8 mouse cellular contexts compared by ENCODE assay signal in genomic region chr2:33371648-33372408, GRCm38 (mm10). TPM values are rescaled to one million over a fixed set of nuclear protein-coding genes. Genes with fewer than 3 reads are reported as not detected.
DNase-seq lines count a peak whose midpoint lies in the region; ATAC-seq and TF ChIP-seq lines count a peak whose summit lies in the region.

No protein-coding gene starts in this region.

- peak overlapping the region; percentile 85 for H3K4me2 ChIP-seq in heart, embryonic 13.5 days
- peak overlapping the region; percentile 66 for H3K4me2 ChIP-seq in forebrain, embryonic 14.5 days (ENCODE audit: low read length)
- H3K4me2 ChIP-seq in liver, postnatal 0 days (ENCODE audit: low read depth, low read length), result peak overlapping the region; percentile 88

- in situ Hi-C loops in ES-E14 (cut with MboI; ENCODE audit: low sequenced_read_pairs in 2 of 2, unreplicated experiment in 2 of 2), result no loop called here

- TF ChIP-seq EP300 in liver, postnatal 0 days (IDR thresholded peaks at IDR 0.05; ENCODE audit: low read depth), result no peak

- ATAC-seq in heart, embryonic 13.5 days (ENCODE audit: extremely low read depth, insufficient number of reproducible peaks, low FRiP score, low TSS enrichment), result no peak
- no peak for ATAC-seq in forebrain, embryonic 14.5 days
- no peak for ATAC-seq in liver, postnatal 0 days

- TF ChIP-seq CTCF in liver, postnatal 0 days (IDR thresholded peaks at IDR 0.05; ENCODE audit: low read depth), result no peak

- H3K4me3 ChIP-seq in heart, embryonic 13.5 days, result peak overlapping the region; percentile 72
- H3K4me3 ChIP-seq in ES-E14 (ENCODE audit: insufficient read depth in 1 of 2, low read depth in 1 of 2, low read length in 2 of 2, poor library complexity in 1 of 2, severe bottlenecking in 1 of 2), result peak overlapping the region in 1 of 2 experiments; percentile 41; a peak in 2 of 4 replicates
- H3K4me3 ChIP-seq in forebrain, embryonic 14.5 days (ENCODE audit: low read depth, low read length), result peak overlapping the region; percentile 54
- peak overlapping the region; percentile 55 for H3K4me3 ChIP-seq in liver, postnatal 0 days (ENCODE audit: low read depth, low read length)

- no peak overlapping the region for H3K9ac ChIP-seq in heart, embryonic 13.5 days
- H3K9ac ChIP-seq in ES-E14 (ENCODE audit: insufficient read depth, low read depth, low read length, poor library complexity, severe bottlenecking), result no peak overlapping the region
- H3K9ac ChIP-seq in forebrain, embryonic 14.5 days (ENCODE audit: low read length), result no peak overlapping the region
- H3K9ac ChIP-seq in liver, postnatal 0 days (replicated peaks), result no peak overlapping the region

- H3K27ac ChIP-seq in heart, embryonic 13.5 days (replicated peaks), result no peak overlapping the region
- H3K27ac ChIP-seq in ES-E14 (ENCODE audit: insufficient read depth, low read depth, low read length, poor library complexity, severe bottlenecking), result no peak overlapping the region
- peak overlapping the region; percentile 99 for H3K27ac ChIP-seq in forebrain, embryonic 14.5 days (ENCODE audit: low read depth, low read length)
- H3K27ac ChIP-seq in liver, postnatal 0 days (ENCODE audit: low read depth), result no peak overlapping the region

- DNase-seq in heart, postnatal 10 days, result no peak
- DNase-seq in ES-E14 (ENCODE audit: low read depth, low spot score), result no peak
- no peak for DNase-seq in forebrain, embryonic 14.5 days (ENCODE audit: low spot score)
- no peak for DNase-seq in liver, postnatal 0 days
- no peak for DNase-seq in layer of hippocampus, postnatal 14 days (ENCODE audit: low spot score in 2 of 2)
- no peak for DNase-seq in retina, embryonic 14.5 days (ENCODE audit: low spot score)
- DNase-seq in spleen, postnatal 14 days (ENCODE audit: low spot score in 2 of 2), result no peak

- peaks cover 14% of the 10 kb centered on the region for H3K4me1 ChIP-seq in heart, embryonic 13.5 days
- peaks cover 0 to 7% of the 10 kb centered on the region in 2 experiments; a peak in 1 of 4 replicates for H3K4me1 ChIP-seq in ES-E14 (ENCODE audit: control insufficient read depth in 2 of 2, insufficient read depth in 2 of 2, low read length in 2 of 2, poor library complexity in 1 of 2)
- peaks cover 8% of the 10 kb centered on the region; the same call in 1 of the 2 replicates for H3K4me1 ChIP-seq in forebrain, embryonic 14.5 days (ENCODE audit: control insufficient read depth, insufficient read depth, low read length)
- H3K4me1 ChIP-seq in liver, postnatal 0 days (ENCODE audit: insufficient read depth), result peaks cover 3% of the 10 kb centered on the region; the same call in 1 of the 2 replicates

- intact Hi-C loops in heart, postnatal 10 days (cut with DNase I), result no loop called here

- WGBS in heart, embryonic 13.5 days, result 31% methylated on average over 18 of the region's 18 CpGs
- 32% methylated on average over 18 of the region's 18 CpGs for WGBS in forebrain, embryonic 14.5 days
- 36% methylated on average over 16 of the region's 18 CpGs for WGBS in liver, postnatal 0 days (ENCODE audit: insufficient replicate concordance)

- no peaks in the 10 kb centered on the region for H3K9me3 ChIP-seq in heart, embryonic 13.5 days
- no peaks in the 10 kb centered on the region for H3K9me3 ChIP-seq in ES-E14 (ENCODE audit: control insufficient read depth, insufficient read depth, low read depth, low read length)
- H3K9me3 ChIP-seq in forebrain, embryonic 14.5 days (replicated peaks; ENCODE audit: control insufficient read depth, low read length), result no peaks in the 10 kb centered on the region
- H3K9me3 ChIP-seq in liver, postnatal 0 days (ENCODE audit: low read length), result no peaks in the 10 kb centered on the region

- H3K27me3 ChIP-seq in heart, embryonic 13.5 days (replicated peaks), result no peaks in the 10 kb centered on the region
- H3K27me3 ChIP-seq in forebrain, embryonic 14.5 days (replicated peaks; ENCODE audit: control insufficient read depth, insufficient read depth, low read length), result no peaks in the 10 kb centered on the region
- no peaks in the 10 kb centered on the region for H3K27me3 ChIP-seq in liver, postnatal 0 days (ENCODE audit: insufficient read depth, low read length)

- H3K36me3 ChIP-seq in heart, embryonic 13.5 days, result no peaks in the 10 kb centered on the region
- H3K36me3 ChIP-seq in ES-E14 (ENCODE audit: control insufficient read depth, insufficient read depth, low read length, poor library complexity, severe bottlenecking), result peaks cover 2% of the 10 kb centered on the region; the same call in 1 of the 2 replicates
- H3K36me3 ChIP-seq in forebrain, embryonic 14.5 days (ENCODE audit: control insufficient read depth, insufficient read depth, low read length), result peaks cover 8% of the 10 kb centered on the region; the same call in 1 of the 2 replicates
- H3K36me3 ChIP-seq in liver, postnatal 0 days (replicated peaks; ENCODE audit: insufficient read depth, low read length), result no peaks in the 10 kb centered on the region

TF ChIP-seq in ES-E14, 5 proteins besides CTCF, POLR2A, EP300 and RAD21:
- TF ChIP-seq HCFC1 (IDR thresholded peaks at IDR 0.05; ENCODE audit: borderline replicate concordance, insufficient read depth, low read length), result no peak
- TF ChIP-seq ZNF384 (IDR thresholded peaks at IDR 0.05; ENCODE audit: low read depth, low read length), result peak; percentile 94; the same call in 1 of the 2 replicates
TF ChIP-seq in ES-E14: peak in this region for 1.

RNA-seq across cellular contexts. Expression of gene Ralgps1, which starts 0.5 kb away (rescaled TPM):
- 3.7 and 3.9 TPM in 2 replicates for polyA plus RNA-seq in heart, embryonic 13.5 days (2015; fragmentation: Nextera tagmentation; extraction: Ambion mirVana)
- total RNA-seq in heart, postnatal 10 days (2021), result 1 to 10 TPM; 6.7 to 9.0 TPM
- 5.4 and 9.2 TPM in 2 replicates for total RNA-seq in ES-E14 (2012; rRNA removed)
- 32.6 and 40.2 TPM in 2 replicates for polyA plus RNA-seq in forebrain, embryonic 14.5 days (2014; fragmentation: Nextera tagmentation; extraction: Ambion mirVana)
- 0.51 and 0.83 TPM in 2 replicates for polyA plus RNA-seq in liver, postnatal 0 days (2015; fragmentation: Nextera tagmentation; extraction: Ambion mirVana)
- total RNA-seq in layer of hippocampus, postnatal 14 days (2021), result 10 to 100 TPM; 63.8 to 64.1 TPM

RNA-seq across cellular contexts. Expression of gene Zbtb34, which starts 59.3 kb away (rescaled TPM):
- 3.5 TPM in 2 replicates for polyA plus RNA-seq in heart, embryonic 13.5 days (2015; fragmentation: Nextera tagmentation; extraction: Ambion mirVana)
- 10 to 100 TPM; 20.6 to 21.5 TPM for total RNA-seq in heart, postnatal 10 days (2021)
- 13.4 and 16.5 TPM in 2 replicates for total RNA-seq in ES-E14 (2012; rRNA removed)
- 5.1 and 6.3 TPM in 2 replicates for polyA plus RNA-seq in forebrain, embryonic 14.5 days (2014; fragmentation: Nextera tagmentation; extraction: Ambion mirVana)
- 0.98 and 1.1 TPM in 2 replicates for polyA plus RNA-seq in liver, postnatal 0 days (2015; fragmentation: Nextera tagmentation; extraction: Ambion mirVana)
- total RNA-seq in layer of hippocampus, postnatal 14 days (2021), result 10 to 100 TPM; 13.7 to 16.1 TPM
